Mouse (Mus musculus) embryonic facial prominence, embryonic 11.5 days (tissue): ENCODE measurements around the gene Otulin. TPM values are rescaled to one million over a fixed set of nuclear protein-coding genes. Genes with fewer than 3 reads are reported as not detected.
A peak's percentile ranks its signal among the peaks of the same experiment; 100 is the strongest.

Experiments used
- ATAC-seq: fragments of 200-750 bp; cut with Nextera tagmentation; replicated peaks from 2 replicates; pipeline ENCODE4 v1.8.0; 2017; ENCODE audit warnings: low read depth; ENCODE audit not compliant: insufficient number of reproducible peaks, low FRiP score, low TSS enrichment
- DNase-seq: peaks from one replicate; pipeline ENCODE4 v3.0.0-alpha.2; 2015; ENCODE audit warnings: low spot score
- H3K27ac ChIP-seq: fragments of 300-500 bp; sonication (generic); replicated peaks from 2 replicates; pipeline ENCODE4 v1.5.1; 2014; ENCODE audit warnings: mild to moderate bottlenecking, low read depth, low read length, control low read depth
- H3K27me3 ChIP-seq: fragments of 300-500 bp; sonication (generic); 2 replicates; pipeline ENCODE4 v1.6.1; 2014; ENCODE audit warnings: mild to moderate bottlenecking, low read length, moderate library complexity, mixed read lengths; ENCODE audit not compliant: control insufficient read depth, insufficient read depth
- H3K36me3 ChIP-seq: fragments of 300-500 bp; sonication (generic); replicated peaks from 2 replicates; pipeline ENCODE4 v1.6.1; 2014; ENCODE audit warnings: low read depth, mild to moderate bottlenecking, low read length, moderate library complexity, mixed read lengths; ENCODE audit not compliant: control insufficient read depth, insufficient read depth
- H3K4me1 ChIP-seq: fragments of 300-500 bp; sonication (generic); 2 replicates; pipeline ENCODE4 v1.6.1; 2014; ENCODE audit warnings: low read length, mixed read lengths; ENCODE audit not compliant: control insufficient read depth, insufficient read depth
- H3K4me2 ChIP-seq: fragments of 300-500 bp; sonication (generic); 2 replicates; pipeline ENCODE4 v1.6.1; 2014; ENCODE audit warnings: low read depth, mild to moderate bottlenecking, control low read depth, low read length, moderate library complexity
- H3K4me3 ChIP-seq: fragments of 300-500 bp; sonication (generic); 2 replicates; pipeline ENCODE4 v1.5.1; 2014; ENCODE audit warnings: low read depth, low read length, control low read depth
- H3K9ac ChIP-seq: fragments of 300-500 bp; sonication (generic); replicated peaks from 2 replicates; pipeline ENCODE4 v1.6.1; 2014; ENCODE audit warnings: mild to moderate bottlenecking, control low read depth, low read length
- H3K9me3 ChIP-seq: fragments of 300-500 bp; sonication (generic); replicated peaks from 2 replicates; pipeline ENCODE4 v1.6.1; 2016; ENCODE audit warnings: mild to moderate bottlenecking, low read length, inconsistent platforms, mixed read lengths; ENCODE audit not compliant: control insufficient read depth
- WGBS: fragments of 180-500 bp; shearing (Covaris S2); extraction: QIAGEN DNeasy Blood & Tissue Kit; methylation state at CpG from one replicate; pipeline ENCODE4 v1.1.7; 2014; 5-methylcytosine and 5-hydroxymethylcytosine counted together
- polyA plus RNA-seq: library from polyadenylated mRNA; unstranded; fragments of >200 nt; fragmentation: Nextera tagmentation; extraction: Ambion mirVana; gene quantifications from 2 replicates; pipeline ENCODE4 v1.2.1, GENCODE M21; 2014

The Otulin gene
- polyA plus RNA-seq, 1 experiment from 2014 or later: 38.0 TPM

DNA sequence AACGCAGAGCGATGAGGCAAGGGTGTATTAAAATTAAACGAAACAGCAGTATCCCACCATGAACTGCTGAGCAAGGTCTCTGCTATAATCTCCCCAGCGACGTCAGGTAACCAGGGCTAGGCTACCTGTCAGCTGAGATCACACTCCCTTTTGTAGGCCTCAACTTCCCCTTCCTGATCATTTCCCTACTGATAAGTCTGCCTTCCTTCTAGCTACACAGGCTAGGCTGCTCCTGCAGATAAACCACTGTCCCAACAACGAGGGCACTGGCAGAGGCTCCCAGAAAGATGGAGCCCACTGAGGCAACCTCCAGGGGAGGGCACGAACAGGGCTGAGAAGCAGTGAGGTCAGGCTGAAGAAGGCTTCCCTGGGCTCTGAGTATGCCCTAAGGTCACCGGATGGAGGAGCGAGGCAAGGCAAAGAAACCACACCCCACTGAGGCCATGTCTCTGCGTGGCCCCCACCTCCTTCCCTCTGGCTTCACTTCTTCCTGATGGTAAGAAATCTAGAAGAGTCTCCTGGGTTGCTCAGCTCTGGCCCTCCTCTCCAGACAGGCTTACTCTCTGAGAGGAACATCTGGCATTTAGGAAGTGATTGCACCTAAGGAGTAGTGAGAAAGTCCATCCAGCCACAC is 41.2 kb upstream of the Otulin start:
- ATAC-seq: no peak
- WGBS: 89% methylated on average over 10 of the region's 10 CpGs

GRCm38 (mm10) chr15:27670708-27671107 is 40.2 kb upstream of the Otulin start:
- H3K9ac ChIP-seq: no peak overlapping the region
- no peak overlapping the region for H3K4me2 ChIP-seq
- H3K9me3 ChIP-seq: no peaks in the 10 kb centered on the region
- H3K4me1 ChIP-seq: no peaks in the 10 kb centered on the region
- no peaks in the 10 kb centered on the region for H3K27me3 ChIP-seq
- no peak overlapping the region for H3K4me3 ChIP-seq
- DNase-seq: no peak
- H3K27ac ChIP-seq: no peak overlapping the region
- no peak for ATAC-seq
- H3K36me3 ChIP-seq: no peaks in the 10 kb centered on the region
- WGBS: 85% methylated on average over 8 of the region's 8 CpGs

More for the DNA sequence above, 41.2 kb upstream of the Otulin start:
- H3K4me1 ChIP-seq: no peaks in the 10 kb centered on the region
- no peak overlapping the region for H3K4me3 ChIP-seq
- H3K9me3 ChIP-seq: no peaks in the 10 kb centered on the region
- no peak overlapping the region for H3K27ac ChIP-seq
- no peak overlapping the region for H3K9ac ChIP-seq
- H3K4me2 ChIP-seq: no peak overlapping the region
- no peak for DNase-seq
- no peaks in the 10 kb centered on the region for H3K36me3 ChIP-seq
- no peaks in the 10 kb centered on the region for H3K27me3 ChIP-seq

GRCm38 (mm10) chr15:27669931-27670411 is 39.5 kb upstream of the Otulin start:
- ATAC-seq: no peak
- Histone ChIP-seq H3K27ac (no peak overlapping the region), H3K9me3 (no peaks in the 10 kb centered on the region), H3K36me3 (no peaks in the 10 kb centered on the region), H3K4me2 (no peak overlapping the region), H3K4me3 (no peak overlapping the region), H3K4me1 (no peaks in the 10 kb centered on the region), H3K9ac (no peak overlapping the region), H3K27me3 (no peaks in the 10 kb centered on the region)
- no peak for DNase-seq
- WGBS: 75% methylated on average over 12 of the region's 12 CpGs

- Histone ChIP-seq H3K9me3 (no peaks in the 10 kb centered on the region), H3K4me3 (no peak overlapping the region), H3K9ac (no peak overlapping the region), H3K27ac (no peak overlapping the region), H3K4me2 (no peak overlapping the region), H3K36me3 (no peaks in the 10 kb centered on the region), H3K27me3 (no peaks in the 10 kb centered on the region), H3K4me1 (no peaks in the 10 kb centered on the region)
- WGBS: 83% methylated on average over 4 of the region's 4 CpGs
- DNase-seq (no peak), ATAC-seq (no peak)
These were observed 38.8 kb upstream of the Otulin start for GRCm38 (mm10) chr15:27669276-27669675.

DNA sequence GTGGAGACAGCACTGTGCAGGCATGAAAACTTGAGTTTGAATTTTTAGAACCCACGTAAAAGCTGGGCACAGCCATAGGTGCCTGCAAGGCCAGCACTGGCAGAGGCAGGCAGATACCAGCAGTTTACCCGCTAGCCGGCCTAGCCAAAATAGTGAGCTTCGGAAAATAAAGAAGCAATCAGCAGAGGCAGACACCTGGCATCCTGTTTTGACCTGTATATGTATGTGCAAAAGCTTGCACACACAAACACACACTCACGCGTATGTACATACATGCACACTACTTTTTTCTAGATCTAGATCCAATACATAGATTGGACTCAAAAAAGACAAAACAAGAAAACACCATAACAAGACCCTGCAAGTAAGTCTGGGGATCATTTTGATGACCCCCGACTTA is 38.1 kb upstream of the Otulin start:
- no peaks in the 10 kb centered on the region for H3K9me3 ChIP-seq
- DNase-seq: no peak
- H3K36me3 ChIP-seq: no peaks in the 10 kb centered on the region
- no peak overlapping the region for H3K9ac ChIP-seq
- no peak overlapping the region for H3K4me2 ChIP-seq
- H3K4me3 ChIP-seq: no peak overlapping the region
- no peaks in the 10 kb centered on the region for H3K27me3 ChIP-seq
- WGBS: 91% methylated on average over 7 of the region's 7 CpGs
- no peak overlapping the region for H3K27ac ChIP-seq
- ATAC-seq: no peak
- H3K4me1 ChIP-seq: no peaks in the 10 kb centered on the region

- ATAC-seq: no peak
These were observed 37.5 kb upstream of the Otulin start for GRCm38 (mm10) chr15:27668001-27668461.

DNA sequence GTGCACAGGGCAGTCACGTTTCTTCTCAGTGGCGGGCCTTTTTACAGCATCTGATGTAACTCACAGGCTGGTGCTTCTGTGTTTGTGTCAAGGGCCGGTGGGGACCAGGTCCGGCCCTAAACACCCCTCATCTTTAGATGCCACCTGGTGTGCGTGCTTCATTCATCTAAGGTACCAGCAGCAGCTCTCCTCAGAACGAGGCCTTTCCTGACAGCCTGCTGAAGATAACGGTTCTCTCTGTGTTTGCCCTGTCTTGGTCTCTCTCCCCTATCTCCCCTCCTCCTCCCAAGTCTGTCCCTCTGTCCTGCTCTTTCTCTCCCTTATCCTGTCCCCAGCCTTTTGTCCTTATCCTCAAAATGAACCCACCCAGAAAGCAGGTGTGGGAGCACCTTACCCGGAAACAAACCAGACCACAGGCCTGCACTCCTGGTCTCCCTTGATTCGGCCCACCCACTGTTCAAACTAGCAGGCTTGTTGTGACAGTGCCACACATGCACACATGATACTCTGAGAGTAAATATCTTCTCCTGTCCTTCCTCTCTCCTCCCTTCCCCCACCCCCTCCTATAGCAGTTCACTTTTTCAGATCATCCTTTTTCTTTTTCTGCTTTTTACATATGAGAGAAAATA is 36.5 kb upstream of the Otulin start:
- Histone ChIP-seq H3K4me1 (no peaks in the 10 kb centered on the region), H3K36me3 (no peaks in the 10 kb centered on the region), H3K4me3 (no peak overlapping the region), H3K4me2 (no peak overlapping the region), H3K27me3 (no peaks in the 10 kb centered on the region), H3K9ac (no peak overlapping the region), H3K9me3 (no peaks in the 10 kb centered on the region), H3K27ac (no peak overlapping the region)
- no peak for ATAC-seq
- no peak for DNase-seq
- 75% methylated on average over 9 of the region's 9 CpGs for WGBS

More at GRCm38 (mm10) chr15:27668001-27668461, 37.5 kb upstream of the Otulin start:
- WGBS: 80% methylated on average over 9 of the region's 9 CpGs
- no peaks in the 10 kb centered on the region for H3K4me1 ChIP-seq
- DNase-seq: no peak
- H3K4me3 ChIP-seq: no peak overlapping the region
- H3K36me3 ChIP-seq: no peaks in the 10 kb centered on the region
- no peak overlapping the region for H3K9ac ChIP-seq
- H3K9me3 ChIP-seq: no peaks in the 10 kb centered on the region
- no peaks in the 10 kb centered on the region for H3K27me3 ChIP-seq
- H3K4me2 ChIP-seq: no peak overlapping the region
- H3K27ac ChIP-seq: no peak overlapping the region

DNA sequence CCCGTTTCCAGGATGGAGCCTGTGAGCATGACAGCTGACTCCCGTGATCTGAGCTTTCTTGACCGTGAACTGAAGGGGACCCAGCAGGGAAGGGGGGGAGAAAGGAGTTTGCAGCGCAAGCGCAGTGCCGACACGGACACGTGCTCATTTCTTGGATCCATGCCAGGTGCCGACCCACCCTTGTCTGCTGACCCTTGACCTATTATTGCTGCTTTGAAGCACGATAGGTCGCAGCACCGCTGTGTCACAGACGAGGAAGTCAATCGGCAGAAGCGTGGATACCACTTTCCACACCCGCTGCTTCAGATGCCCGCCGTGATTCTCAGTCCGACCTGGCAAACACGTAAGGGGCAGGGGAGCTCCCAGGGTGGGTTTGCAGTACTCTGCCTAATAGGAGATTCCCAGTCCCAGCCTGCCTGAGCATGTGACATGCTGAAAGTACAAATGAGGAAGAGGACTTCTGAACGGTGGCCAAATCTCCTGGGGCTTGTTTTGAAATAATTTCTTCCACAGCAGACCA is 35.0 kb upstream of the Otulin start:
- Histone ChIP-seq H3K4me1 (no peaks in the 10 kb centered on the region), H3K4me2 (no peak overlapping the region), H3K36me3 (no peaks in the 10 kb centered on the region), H3K9me3 (no peaks in the 10 kb centered on the region), H3K9ac (no peak overlapping the region), H3K4me3 (no peak overlapping the region), H3K27ac (no peak overlapping the region), H3K27me3 (no peaks in the 10 kb centered on the region)
- DNase-seq: peak; percentile 22
- no peak for ATAC-seq
- 58% methylated on average over 21 of the region's 21 CpGs for WGBS
